8 mouse cellular contexts compared by ENCODE assay signal in the genomic region with DNA sequence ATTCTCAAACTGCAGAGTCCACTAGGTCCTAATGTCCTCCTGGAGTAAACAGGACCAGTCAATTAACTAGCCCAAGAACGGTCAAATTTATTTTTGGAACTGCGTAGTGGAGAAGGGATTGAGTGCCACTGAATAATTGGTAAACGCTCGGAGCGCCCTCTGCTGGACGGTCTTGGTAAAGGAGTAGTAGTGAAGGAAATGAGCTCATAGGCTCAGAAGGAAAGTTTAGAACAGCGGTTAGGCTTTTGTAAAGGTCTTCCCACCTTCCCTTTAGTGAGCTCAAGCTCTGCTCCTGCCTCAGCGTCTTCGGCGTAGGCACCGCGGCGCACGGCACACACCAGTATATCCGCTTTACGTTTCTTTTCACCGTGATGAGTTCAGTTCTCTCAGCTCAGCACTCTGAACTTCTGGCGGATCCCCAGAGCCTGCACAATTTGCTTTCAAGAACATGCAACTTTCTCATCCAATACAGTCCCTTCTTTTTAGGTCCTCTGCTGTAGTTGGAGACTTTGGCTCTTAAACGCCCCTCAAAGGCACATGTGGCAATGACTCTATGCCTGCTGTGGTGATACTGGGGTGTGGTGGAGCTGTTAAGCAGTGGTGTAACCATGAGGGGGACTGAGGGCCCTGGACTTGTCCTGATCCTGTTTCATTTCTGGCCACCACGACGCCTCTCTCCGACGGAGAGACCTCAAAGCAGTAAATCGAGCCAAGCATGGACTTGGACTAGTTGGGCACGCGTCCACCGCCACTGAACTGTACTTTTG. TPM values are rescaled to one million over a fixed set of nuclear protein-coding genes. Genes with fewer than 3 reads are reported as not detected.
A peak's percentile ranks its signal among the peaks of the same experiment; 100 is the strongest.
DNase-seq lines count a peak whose midpoint lies in the region; ATAC-seq and TF ChIP-seq lines count a peak whose summit lies in the region.

No protein-coding gene starts in this region.

- POLR2A ChIA-PET in Patski (lab: Charles Lee), result no interaction called here

- no peaks in the 10 kb centered on the region for H3K9me3 ChIP-seq in hindbrain, embryonic 13.5 days

- DNase-seq in Patski (ENCODE audit: low read depth, low spot score), result peak; percentile 48
- DNase-seq in cerebellum, postnatal 14 days, result peak; percentile 95 to 98
- peak; percentile 67 to 93 for DNase-seq in frontal cortex, postnatal 14 days (ENCODE audit: low spot score in 2 of 2)
- DNase-seq in layer of hippocampus, postnatal 14 days (ENCODE audit: low spot score in 2 of 2), result peak; percentile 85 to 93
- DNase-seq in lung, postnatal 14 days, result peak; percentile 98
- DNase-seq in retina, embryonic 14.5 days (ENCODE audit: low spot score), result peak; percentile 98
- peak; percentile 97 for DNase-seq in thymus, postnatal 4 days

- H3K4me3 ChIP-seq in hindbrain, embryonic 13.5 days, result no peak overlapping the region

- in situ Hi-C loops in Patski (cut with MboI; ENCODE audit: low pct_unique_long_range_greater_than_20kb), result loop anchor here (5.0 to 10.0 kb wide), 2 partner anchors 245 to 583 kb away; no protein-coding TSS in a partner anchor

- no peaks in the 10 kb centered on the region for H3K27me3 ChIP-seq in Patski
- H3K27me3 ChIP-seq in hindbrain, embryonic 13.5 days, result peaks cover 21% of the 10 kb centered on the region

- no peaks in the 10 kb centered on the region; the same call in 1 of the 2 replicates for H3K4me1 ChIP-seq in hindbrain, embryonic 13.5 days (replicated peaks)

- peak overlapping the region; percentile 43 for H3K4me2 ChIP-seq in hindbrain, embryonic 13.5 days

- TF ChIP-seq CTCF in Patski (IDR thresholded peaks at IDR 0.05), result peak; percentile 91

- no peak overlapping the region for H3K27ac ChIP-seq in hindbrain, embryonic 13.5 days

- no peak overlapping the region for H3K9ac ChIP-seq in hindbrain, embryonic 13.5 days

- no peaks in the 10 kb centered on the region for H3K36me3 ChIP-seq in hindbrain, embryonic 13.5 days

- 31% methylated on average over 27 of the region's 27 CpGs for WGBS in hindbrain, embryonic 13.5 days

- peak; percentile 84 for ATAC-seq in Patski
- ATAC-seq in hindbrain, embryonic 13.5 days (ENCODE audit: low FRiP score), result peak; percentile 76

- CTCF ChIA-PET in Patski (lab: Charles Lee), result interaction anchor here (0.7 to 4.5 kb wide), 27 partner anchors 9 to 250 kb away, joined by 3 to 37 read pairs (median 5); a partner anchor contains a TSS

RNA-seq across cellular contexts. Expression of a gene that starts 16.6 kb away (rescaled TPM):
- polyA plus RNA-seq in Patski (2021), result 5.5 TPM
- 31.9 and 33.5 TPM in 2 replicates for polyA plus RNA-seq in hindbrain, embryonic 13.5 days (2015; fragmentation: Nextera tagmentation; extraction: Ambion mirVana)
- 10 to 100 TPM; 35.5 to 38.3 TPM for total RNA-seq in layer of hippocampus, postnatal 14 days (2021)

RNA-seq across cellular contexts. Expression of a gene that starts 49.6 kb away (rescaled TPM):
- polyA plus RNA-seq in Patski (2021), result not detected
- 0.18 TPM in 1 of 2 replicates, not detected in the other for polyA plus RNA-seq in hindbrain, embryonic 13.5 days (2015; fragmentation: Nextera tagmentation; extraction: Ambion mirVana)
- total RNA-seq in layer of hippocampus, postnatal 14 days (2021), result not detected

Comparison
In these comparisons a context has a peak if more than half of its experiments do, and no peak if none do; other contexts are left out.
1. DNase-seq: peak in every context shown above with its lines; median percentile 98 in lung, postnatal 14 days; 98 in retina, embryonic 14.5 days; 97 in thymus, postnatal 4 days; 96 in cerebellum, postnatal 14 days; 89 in layer of hippocampus, postnatal 14 days; 80 in frontal cortex, postnatal 14 days; 48 in Patski.